Mouse (Mus musculus): ENCODE data around the gene Commd6. TPM values are rescaled to one million over a fixed set of nuclear protein-coding genes. Genes with fewer than 3 reads are reported as not detected.
"Not testable (repeated sequence)": the region's sequence is repeated elsewhere in the genome, so short reads cannot be mapped to it uniquely, and the experiment has no call there.

The Commd6 gene
- polyA plus RNA-seq, 1 experiment from 2014 or later: 97.8 TPM

GRCm38 (mm10) chr14:101588209-101588991, 52.1 kb downstream of the Commd6 start:
- not testable (repeated sequence) for H3K4me3 ChIP-seq; H3K36me3 ChIP-seq; H3K4me1 ChIP-seq; H3K4me2 ChIP-seq; H3K9ac ChIP-seq; H3K27ac ChIP-seq; H3K27me3 ChIP-seq; H3K9me3 ChIP-seq; ATAC-seq (ENCODE audit: insufficient number of reproducible peaks, insufficient read depth, low FRiP score, low TSS enrichment, low read depth)
- WGBS: 35% methylated on average over 3 of the region's 4 CpGs

- not testable (repeated sequence) for H3K4me1 ChIP-seq; H3K27me3 ChIP-seq; H3K27ac ChIP-seq; H3K36me3 ChIP-seq; H3K4me2 ChIP-seq; H3K9ac ChIP-seq; H3K4me3 ChIP-seq; H3K9me3 ChIP-seq; ATAC-seq (ENCODE audit: insufficient number of reproducible peaks, insufficient read depth, low FRiP score, low TSS enrichment, low read depth)
- WGBS: 35% methylated on average over 5 of the region's 6 CpGs
Measured at GRCm38 (mm10) chr14:101587366-101588040, 53.0 kb downstream of the Commd6 start.

DNA sequence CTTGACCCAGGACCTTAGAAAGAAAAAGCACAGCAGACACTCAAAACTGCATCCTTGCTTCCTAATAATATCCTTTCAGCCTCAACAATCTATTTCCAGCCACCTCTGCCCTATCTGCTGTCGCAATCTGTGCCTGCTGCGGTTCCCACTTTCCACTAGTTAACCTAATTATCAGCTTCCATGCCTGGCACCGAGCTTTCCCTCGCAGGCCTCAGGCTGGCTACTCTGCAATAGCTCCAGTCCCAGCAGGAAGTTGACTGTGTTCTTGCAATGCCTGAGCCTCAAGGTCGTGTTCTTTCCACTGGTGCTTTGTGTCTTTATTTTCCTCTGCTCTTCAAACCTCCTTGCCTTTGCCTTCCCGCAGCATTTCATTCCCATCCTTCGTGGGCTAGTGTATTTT, 54.4 kb downstream of the Commd6 start:
- peaks cover 9% of the 10 kb centered on the region; the same call in 1 of the 2 replicates for H3K4me1 ChIP-seq
- H3K9ac ChIP-seq: no peak overlapping the region
- no peaks in the 10 kb centered on the region for H3K27me3 ChIP-seq
- H3K9me3 ChIP-seq: no peaks in the 10 kb centered on the region
- no peak overlapping the region for H3K4me2 ChIP-seq
- H3K36me3 ChIP-seq: no peaks in the 10 kb centered on the region
- no peak overlapping the region for H3K27ac ChIP-seq
- no peak overlapping the region for H3K4me3 ChIP-seq
- WGBS: 46% methylated on average over 7 of the region's 7 CpGs
- ATAC-seq (ENCODE audit: insufficient number of reproducible peaks, insufficient read depth, low FRiP score, low TSS enrichment, low read depth): no peak

Other genes starting within 250 kb of the Commd6 start
- gene Tbc1d4, start 31.5 kb downstream of the Commd6 start, polyA plus RNA-seq (2015; fragmentation: Nextera tagmentation; extraction: Ambion mirVana): 11.1 and 12.8 TPM in 2 replicates
- gene Uchl3, start 13.3 kb upstream of the Commd6 start, polyA plus RNA-seq (2015; fragmentation: Nextera tagmentation; extraction: Ambion mirVana): 125 and 127 TPM in 2 replicates
- gene Gm9922, start 89.1 kb upstream of the Commd6 start, polyA plus RNA-seq (2015; fragmentation: Nextera tagmentation; extraction: Ambion mirVana): 3.4 and 5.8 TPM in 2 replicates
- gene Lmo7, start 89.3 kb upstream of the Commd6 start, polyA plus RNA-seq (2015; fragmentation: Nextera tagmentation; extraction: Ambion mirVana): 19.5 and 23.2 TPM in 2 replicates

Data from embryonic facial prominence, embryonic 13.5 days (tissue).